Mouse (Mus musculus) liver, embryonic 11.5 days (tissue): ENCODE measurements around the gene Fryl. TPM values are rescaled to one million over a fixed set of nuclear protein-coding genes. Genes with fewer than 3 reads are reported as not detected.
A peak's percentile ranks its signal among the peaks of the same experiment; 100 is the strongest.
"Not testable (repeated sequence)": the region's sequence is repeated elsewhere in the genome, so short reads cannot be mapped to it uniquely, and the experiment has no call there.

Source experiments
- ATAC-seq: fragments of 200-750 bp; cut with Nextera tagmentation; replicated peaks from 2 replicates; pipeline ENCODE4 v1.8.0; 2017; ENCODE audit warnings: moderate number of reproducible peaks, mild to moderate bottlenecking, moderate TSS enrichment, moderate library complexity; ENCODE audit not compliant: low FRiP score
- DNase-seq: peaks from one replicate; pipeline ENCODE4 v3.0.0-alpha.2; 2017; ENCODE audit warnings: low spot score
- H3K27ac ChIP-seq: fragments of 300-500 bp; sonication (generic); 2 replicates; pipeline ENCODE4 v1.5.1; 2014; ENCODE audit warnings: mild to moderate bottlenecking, low read depth, low read length, control low read depth
- H3K27me3 ChIP-seq: fragments of 300-500 bp; sonication (generic); replicated peaks from 2 replicates; pipeline ENCODE4 v1.6.1; 2014; ENCODE audit warnings: low read length, mixed read lengths; ENCODE audit not compliant: control insufficient read depth, insufficient read depth
- H3K36me3 ChIP-seq: fragments of 300-500 bp; sonication (generic); 2 replicates; pipeline ENCODE4 v1.6.1; 2014; ENCODE audit warnings: mild to moderate bottlenecking, low read length, moderate library complexity, mixed read lengths; ENCODE audit not compliant: control insufficient read depth, insufficient read depth
- H3K4me1 ChIP-seq: fragments of 300-500 bp; sonication (generic); replicated peaks from 2 replicates; pipeline ENCODE4 v1.6.1; 2014; ENCODE audit warnings: low read length, mixed read lengths; ENCODE audit not compliant: control insufficient read depth, insufficient read depth
- H3K4me2 ChIP-seq: fragments of 300-500 bp; sonication (generic); 2 replicates; pipeline ENCODE4 v1.6.1; 2014; ENCODE audit warnings: mild to moderate bottlenecking, control low read depth, moderate library complexity
- H3K4me3 ChIP-seq: fragments of 300-500 bp; sonication (generic); 2 replicates; pipeline ENCODE4 v1.5.1; 2014; ENCODE audit warnings: low read depth, low read length, control low read depth
- H3K9ac ChIP-seq: fragments of 300-500 bp; sonication (generic); 2 replicates; pipeline ENCODE4 v1.6.1; 2014; ENCODE audit warnings: low read depth, low read length, control low read depth
- H3K9me3 ChIP-seq: fragments of 300-500 bp; sonication (generic); 2 replicates; pipeline ENCODE4 v1.6.1; 2016; ENCODE audit warnings: low read length, inconsistent platforms, mixed read lengths; ENCODE audit not compliant: control insufficient read depth
- WGBS: fragments of 180-500 bp; shearing (Covaris S2); extraction: QIAGEN DNeasy Blood & Tissue Kit; methylation state at CpG from one replicate; pipeline ENCODE4 v1.1.7; 2014; 5-methylcytosine and 5-hydroxymethylcytosine counted together
- polyA plus RNA-seq: library from polyadenylated mRNA; unstranded; fragments of >200 nt; fragmentation: Nextera tagmentation; extraction: Ambion mirVana; gene quantifications from 2 replicates; pipeline ENCODE4 v1.2.1, GENCODE M21; 2014

Gene Fryl
- polyA plus RNA-seq, 1 experiment from 2014 or later: 39.7 TPM

GRCm38 (mm10) chr5:73056457-73056856 is 200.0 kb downstream of the Fryl start:
- WGBS: 88% methylated on average over 6 of the region's 6 CpGs
- Histone ChIP-seq H3K9ac (no peak overlapping the region), H3K4me3 (no peak overlapping the region), H3K4me2 (no peak overlapping the region), H3K4me1 (no peaks in the 10 kb centered on the region), H3K27me3 (no peaks in the 10 kb centered on the region), H3K9me3 (no peaks in the 10 kb centered on the region), H3K27ac (no peak overlapping the region), H3K36me3 (peaks cover 31% of the 10 kb centered on the region)
- DNase-seq (no peak), ATAC-seq (no peak)

- Histone ChIP-seq H3K4me2 (no peak overlapping the region), H3K9ac (no peak overlapping the region), H3K4me1 (no peaks in the 10 kb centered on the region), H3K27me3 (no peaks in the 10 kb centered on the region), H3K27ac (no peak overlapping the region), H3K36me3 (peaks cover 42% of the 10 kb centered on the region), H3K9me3 (no peaks in the 10 kb centered on the region), H3K4me3 (no peak overlapping the region)
- 95% methylated on average over 8 of the region's 8 CpGs for WGBS
- DNase-seq (no peak), ATAC-seq (no peak)
Measured at GRCm38 (mm10) chr5:73053933-73054332, 202.5 kb downstream of the Fryl start.

- DNase-seq: no peak
- no peak overlapping the region for H3K4me3 ChIP-seq
- no peaks in the 10 kb centered on the region for H3K4me1 ChIP-seq
- no peaks in the 10 kb centered on the region for H3K9me3 ChIP-seq
- no peak for ATAC-seq
- peaks cover 42% of the 10 kb centered on the region for H3K36me3 ChIP-seq
- no peak overlapping the region for H3K4me2 ChIP-seq
- H3K27me3 ChIP-seq: no peaks in the 10 kb centered on the region
- H3K27ac ChIP-seq: no peak overlapping the region
- 78% methylated on average over 7 of the region's 7 CpGs for WGBS
- no peak overlapping the region for H3K9ac ChIP-seq
Measured at GRCm38 (mm10) chr5:73047651-73048245, 208.7 kb downstream of the Fryl start.

GRCm38 (mm10) chr5:73044055-73044454 is 212.4 kb downstream of the Fryl start:
- Histone ChIP-seq H3K27me3 (no peaks in the 10 kb centered on the region), H3K36me3 (peaks cover 29% of the 10 kb centered on the region), H3K4me2 (no peak overlapping the region), H3K9me3 (no peaks in the 10 kb centered on the region), H3K4me3 (no peak overlapping the region), H3K27ac (no peak overlapping the region), H3K9ac (no peak overlapping the region), H3K4me1 (no peaks in the 10 kb centered on the region)
- no peak for ATAC-seq
- no peak for DNase-seq
- WGBS: 99% methylated on average over 2 of the region's 2 CpGs

GRCm38 (mm10) chr5:73032481-73032880 is 223.9 kb downstream of the Fryl start:
- ATAC-seq: no peak
- no peak overlapping the region for H3K4me2 ChIP-seq
- H3K4me1 ChIP-seq: no peaks in the 10 kb centered on the region
- H3K27ac ChIP-seq: no peak overlapping the region
- H3K4me3 ChIP-seq: no peak overlapping the region
- no peak for DNase-seq
- H3K9me3 ChIP-seq: no peaks in the 10 kb centered on the region
- 87% methylated on average over 11 of the region's 11 CpGs for whole genome bisulfite sequencing
- H3K27me3 ChIP-seq: no peaks in the 10 kb centered on the region
- H3K36me3 ChIP-seq: peaks cover 21% of the 10 kb centered on the region
- H3K9ac ChIP-seq: no peak overlapping the region

DNA sequence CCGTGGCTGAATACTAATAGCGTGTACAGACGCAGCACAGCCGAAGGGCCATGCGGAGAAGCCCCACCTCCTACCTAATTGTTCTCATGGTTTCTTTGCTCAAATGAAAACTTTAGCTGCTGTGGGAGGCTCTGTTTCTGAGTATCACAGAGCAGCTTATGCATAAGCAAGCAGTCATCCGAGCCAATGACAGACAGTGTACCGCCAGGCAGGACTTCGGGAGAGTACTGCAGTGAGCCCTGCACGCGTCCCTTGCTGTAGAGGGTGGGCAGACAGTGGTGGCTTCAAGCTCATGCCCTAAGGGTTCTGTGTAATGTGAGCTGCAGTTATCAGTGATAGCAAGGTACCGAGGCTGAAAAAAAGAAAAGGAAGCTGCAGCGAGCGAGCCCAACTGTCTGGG is 227.8 kb downstream of the Fryl start:
- no peak for DNase-seq
- Histone ChIP-seq H3K27ac (no peak overlapping the region), H3K4me2 (no peak overlapping the region), H3K9ac (no peak overlapping the region), H3K4me3 (no peak overlapping the region), H3K9me3 (no peaks in the 10 kb centered on the region), H3K4me1 (no peaks in the 10 kb centered on the region), H3K27me3 (no peaks in the 10 kb centered on the region), H3K36me3 (peaks cover 16% of the 10 kb centered on the region)
- ATAC-seq: no peak
- 65% methylated on average over 13 of the region's 13 CpGs for WGBS

DNA sequence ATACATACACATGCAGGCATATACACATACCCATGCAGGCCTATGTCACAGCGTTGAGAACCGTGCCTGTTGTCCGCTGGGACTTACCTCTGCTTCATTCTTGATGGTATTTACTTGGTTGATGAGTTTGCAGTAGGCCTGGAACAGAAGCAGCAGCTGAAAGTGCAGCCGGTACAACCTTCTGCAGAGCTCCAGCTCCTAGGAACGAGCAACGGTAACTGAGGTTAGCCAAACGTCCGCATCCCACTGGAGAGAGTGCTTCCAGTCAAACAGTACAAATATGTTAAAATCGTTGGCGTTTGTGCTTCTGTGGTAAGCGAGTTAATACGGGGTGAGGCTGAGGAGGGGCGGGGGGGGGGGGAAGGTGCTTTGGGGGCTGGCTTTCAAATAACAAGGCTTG is 232.6 kb downstream of the Fryl start:
- 92% methylated on average over 13 of the region's 13 CpGs for WGBS
- Histone ChIP-seq H3K27me3 (no peaks in the 10 kb centered on the region), H3K4me1 (no peaks in the 10 kb centered on the region)

GRCm38 (mm10) chr5:73014745-73015144 is 241.7 kb downstream of the Fryl start:
- Histone ChIP-seq H3K27me3 (peaks cover 33% of the 10 kb centered on the region), H3K9me3 (no peaks in the 10 kb centered on the region), H3K9ac (no peak overlapping the region), H3K27ac (no peak overlapping the region), H3K4me1 (peaks cover 3% of the 10 kb centered on the region; the same call in 1 of the 2 replicates), H3K36me3 (no peaks in the 10 kb centered on the region), H3K4me2 (no peak overlapping the region), H3K4me3 (no peak overlapping the region)
- WGBS: 56% methylated on average over 9 of the region's 9 CpGs
- no peak for DNase-seq
- no peak for ATAC-seq

More for the DNA sequence above, 232.6 kb downstream of the Fryl start:
- Histone ChIP-seq H3K27ac (no peak overlapping the region), H3K4me3 (no peak overlapping the region), H3K4me2 (no peak overlapping the region), H3K9ac (no peak overlapping the region), H3K9me3 (no peaks in the 10 kb centered on the region), H3K36me3 (0 out of 2 replicates have a peak, but pooled peaks cover 2% of the 10 kb centered on the region)
- ATAC-seq: no peak
- no peak for DNase-seq

DNA sequence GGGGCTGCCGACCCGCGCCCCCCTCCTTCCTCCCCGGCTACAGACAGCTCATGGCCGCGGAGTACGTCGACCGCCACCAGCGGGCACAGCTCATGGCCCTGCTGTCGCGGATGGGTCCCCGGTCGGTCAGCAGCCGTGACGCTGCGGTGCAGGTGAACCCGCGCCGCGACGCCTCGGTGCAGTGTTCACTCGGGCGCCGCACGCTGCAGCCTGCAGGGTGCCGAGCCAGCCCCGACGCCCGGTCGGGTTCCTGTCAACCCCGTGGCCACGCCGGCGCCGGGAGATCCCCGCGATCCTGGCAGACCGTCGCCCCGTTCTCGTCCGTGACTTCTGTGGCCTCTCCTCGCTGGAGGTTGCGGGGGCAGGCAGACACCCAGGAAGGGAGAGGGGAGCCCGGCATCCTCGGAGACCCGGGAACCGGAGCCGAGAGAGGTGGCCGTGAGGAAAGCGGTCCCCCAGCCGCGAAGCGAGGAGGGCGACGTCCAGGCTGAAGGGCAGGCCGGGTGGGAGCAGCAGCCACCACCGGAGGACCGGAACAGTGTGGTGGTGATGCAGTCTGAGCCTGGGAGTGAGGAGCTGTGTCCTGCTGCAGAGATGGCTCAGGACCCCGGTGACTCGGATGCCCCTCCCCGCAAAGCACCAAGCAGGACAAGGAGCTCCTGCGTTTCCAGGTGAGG is 242.7 kb downstream of the Fryl start:
- H3K9ac ChIP-seq, DNase-seq, H3K27ac ChIP-seq, H3K9me3 ChIP-seq, H3K36me3 ChIP-seq, H3K4me1 ChIP-seq: not testable (repeated sequence)
- 3% methylated on average over 41 of the region's 65 CpGs for WGBS
- ATAC-seq: peak; percentile 34; the same call in 1 of the 2 replicates
- H3K27me3 ChIP-seq: peaks cover 33% of the 10 kb centered on the region
- H3K4me3 ChIP-seq: peak overlapping the region; percentile 40
- H3K4me2 ChIP-seq: peak overlapping the region; percentile 64
